Mouse (Mus musculus): Measurements from ENCODE around the gene Ciao1. TPM values are rescaled to one million over a fixed set of nuclear protein-coding genes. Genes with fewer than 3 reads are reported as not detected.
"Not testable (repeated sequence)": the region's sequence is repeated elsewhere in the genome, so short reads cannot be mapped to it uniquely, and the experiment has no call there.

Ciao1 gene
- polyA plus RNA-seq (2014; fragmentation: Nextera tagmentation; extraction: Ambion mirVana) = 58.8 and 72.2 TPM in 2 replicates

- ATAC-seq (ENCODE audit: insufficient read depth, low FRiP score, low TSS enrichment) (peak; percentile 98), DNase-seq (ENCODE audit: low spot score) (peak; percentile 100)
- WGBS = under 1% methylated on average over 53 of the region's 53 CpGs
- Histone ChIP-seq H3K27me3 (ENCODE audit: control insufficient read depth, insufficient read depth, low read length) (no peaks in the 10 kb centered on the region), H3K9ac (ENCODE audit: low read length) (peak within 1 kb of the TSS; percentile 80), H3K4me3 (ENCODE audit: low read depth, low read length) (peak within 1 kb of the TSS; percentile 74), H3K4me1 (ENCODE audit: control insufficient read depth, insufficient read depth, low read length) (0 out of 2 replicates have a peak, but pooled peaks cover 15% of the 10 kb centered on the region), H3K36me3 (ENCODE audit: control insufficient read depth, insufficient read depth, low read length) (peaks cover 8% of the 10 kb centered on the region; the same call in 1 of the 2 replicates), H3K9me3 (ENCODE audit: control insufficient read depth, low read length) (no peaks in the 10 kb centered on the region), H3K4me2 (ENCODE audit: low read depth) (peak within 1 kb of the TSS; percentile 99), H3K27ac (ENCODE audit: low read depth, low read length) (peak within 1 kb of the TSS; percentile 53; the same call in 1 of the 2 replicates)
Measured at GRCm38 (mm10) chr2:127247592-127248333, at the start of gene Ciao1, which contains the start of gene Tmem127. Gene Ciao1, minus strand, starts transcription at chr2:127247816. Gene Tmem127, plus strand, starts transcription at chr2:127247908.

DNA sequence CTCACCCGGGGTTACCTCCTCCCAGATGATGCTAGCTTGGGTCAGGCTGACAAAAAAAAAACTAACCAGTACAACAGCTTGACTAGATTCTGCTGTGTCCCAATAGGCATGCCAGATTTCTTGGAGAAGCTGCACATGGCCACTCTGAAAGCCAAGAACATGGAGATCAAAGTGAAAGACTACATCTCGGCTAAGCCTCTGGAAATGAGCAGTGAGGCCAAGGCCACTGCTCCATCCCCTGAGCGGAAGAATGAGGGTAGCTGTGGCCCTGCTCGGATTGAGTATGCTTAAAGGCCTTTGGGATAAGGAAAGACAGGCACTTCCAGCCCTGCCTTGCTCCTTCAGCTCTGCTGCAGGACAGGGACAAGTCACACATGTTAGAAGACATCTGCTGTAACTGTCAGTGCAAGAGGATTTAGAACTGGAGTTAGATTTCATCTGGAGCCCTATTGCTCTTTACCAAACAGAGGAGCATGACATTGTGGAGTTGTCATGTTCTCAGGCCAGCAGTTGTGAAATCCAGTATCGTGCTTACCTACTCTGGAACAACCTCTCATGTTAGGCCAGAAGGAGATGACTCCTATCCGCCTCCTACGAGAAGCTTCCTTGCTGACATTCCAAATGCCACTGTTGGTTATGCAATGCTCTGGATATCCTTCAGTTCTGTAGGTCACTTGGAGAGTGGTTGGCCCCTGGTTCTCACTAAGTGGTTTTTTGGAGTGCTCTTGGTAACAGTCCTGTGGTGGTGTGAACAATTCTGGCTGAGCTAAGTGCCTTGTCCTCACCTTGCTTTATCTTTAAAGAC, 49.6 kb upstream of the Ciao1 start:
- no peaks in the 10 kb centered on the region for H3K9me3 ChIP-seq (ENCODE audit: control insufficient read depth, low read length)
- no peak overlapping the region for H3K4me3 ChIP-seq (ENCODE audit: low read depth, low read length)
- no peak for ATAC-seq (ENCODE audit: insufficient read depth, low FRiP score, low TSS enrichment)
- no peak overlapping the region for H3K4me2 ChIP-seq (ENCODE audit: low read depth)
- H3K4me1 ChIP-seq (ENCODE audit: control insufficient read depth, insufficient read depth, low read length) = no peaks in the 10 kb centered on the region
- H3K36me3 ChIP-seq (ENCODE audit: control insufficient read depth, insufficient read depth, low read length) = peaks cover 8% of the 10 kb centered on the region
- WGBS = 95% methylated on average over 7 of the region's 7 CpGs
- no peak overlapping the region for H3K9ac ChIP-seq (ENCODE audit: low read length)
- no peak for DNase-seq (ENCODE audit: low spot score)
- no peak overlapping the region for H3K27ac ChIP-seq (ENCODE audit: low read depth, low read length)
- H3K27me3 ChIP-seq (ENCODE audit: control insufficient read depth, insufficient read depth, low read length) = no peaks in the 10 kb centered on the region

DNA sequence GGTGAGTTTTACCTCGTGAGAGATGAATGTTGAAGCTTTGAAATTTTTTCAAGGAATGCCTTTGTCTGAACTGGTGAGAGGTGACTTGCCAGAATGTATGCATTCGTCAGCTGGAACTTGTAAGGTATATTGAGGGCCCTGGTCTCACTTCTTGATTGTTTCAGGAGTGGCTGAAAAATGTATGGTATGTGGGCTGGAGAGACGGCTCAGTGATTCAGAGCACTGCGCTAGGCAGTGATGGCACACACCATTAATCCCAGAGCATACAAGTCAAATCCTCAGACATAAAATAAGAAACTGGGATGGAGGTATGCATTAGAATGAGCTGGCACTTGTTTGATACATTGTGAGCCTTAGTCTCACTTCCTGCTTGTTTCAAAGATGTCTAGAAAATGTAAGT, 44.6 kb upstream of the Ciao1 start:
- no peaks in the 10 kb centered on the region for H3K4me1 ChIP-seq (ENCODE audit: control insufficient read depth, insufficient read depth, low read length)
- H3K9me3 ChIP-seq (ENCODE audit: control insufficient read depth, low read length) = no peaks in the 10 kb centered on the region
- no peak overlapping the region for H3K27ac ChIP-seq (ENCODE audit: low read depth, low read length)
- peaks cover 9% of the 10 kb centered on the region for H3K36me3 ChIP-seq (ENCODE audit: control insufficient read depth, insufficient read depth, low read length)
- no peak for DNase-seq (ENCODE audit: low spot score)
- H3K27me3 ChIP-seq (ENCODE audit: control insufficient read depth, insufficient read depth, low read length) = no peaks in the 10 kb centered on the region
- ATAC-seq (ENCODE audit: insufficient read depth, low FRiP score, low TSS enrichment) = no peak
- no peak overlapping the region for H3K9ac ChIP-seq (ENCODE audit: low read length)
- no peak overlapping the region for H3K4me2 ChIP-seq (ENCODE audit: low read depth)
- WGBS = 86% methylated on average over 4 of the region's 4 CpGs
- H3K4me3 ChIP-seq (ENCODE audit: low read depth, low read length) = no peak overlapping the region

DNA sequence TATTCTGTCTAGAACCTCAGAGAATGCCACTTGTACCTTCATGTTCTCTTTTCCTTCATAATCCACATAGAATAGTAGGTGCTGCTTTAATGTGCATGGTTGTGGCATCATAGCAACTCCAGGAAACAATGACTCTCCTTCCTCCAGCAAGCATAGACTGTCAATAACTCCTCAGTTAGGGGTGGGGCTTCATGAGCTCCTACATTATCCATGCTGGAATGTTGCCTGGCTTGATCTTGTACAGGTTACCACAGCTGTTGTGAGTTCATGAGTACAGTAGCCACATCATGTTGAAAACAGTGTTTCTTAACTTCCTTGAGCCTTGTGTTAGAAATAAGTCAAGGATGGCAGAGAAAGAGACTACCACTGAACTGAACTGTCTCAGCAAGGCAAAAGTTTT, 30.5 kb upstream of the Ciao1 start:
- Histone ChIP-seq H3K9ac (ENCODE audit: low read length) (no peak overlapping the region), H3K27me3 (ENCODE audit: control insufficient read depth, insufficient read depth, low read length) (no peaks in the 10 kb centered on the region), H3K27ac (ENCODE audit: low read depth, low read length) (no peak overlapping the region), H3K4me3 (ENCODE audit: low read depth, low read length) (no peak overlapping the region), H3K9me3 (ENCODE audit: control insufficient read depth, low read length) (no peaks in the 10 kb centered on the region), H3K4me1 (ENCODE audit: control insufficient read depth, insufficient read depth, low read length) (no peaks in the 10 kb centered on the region), H3K36me3 (ENCODE audit: control insufficient read depth, insufficient read depth, low read length) (no peaks in the 10 kb centered on the region), H3K4me2 (ENCODE audit: low read depth) (no peak overlapping the region)
- DNase-seq (ENCODE audit: low spot score) (no peak), ATAC-seq (ENCODE audit: insufficient read depth, low FRiP score, low TSS enrichment) (no peak)

DNA sequence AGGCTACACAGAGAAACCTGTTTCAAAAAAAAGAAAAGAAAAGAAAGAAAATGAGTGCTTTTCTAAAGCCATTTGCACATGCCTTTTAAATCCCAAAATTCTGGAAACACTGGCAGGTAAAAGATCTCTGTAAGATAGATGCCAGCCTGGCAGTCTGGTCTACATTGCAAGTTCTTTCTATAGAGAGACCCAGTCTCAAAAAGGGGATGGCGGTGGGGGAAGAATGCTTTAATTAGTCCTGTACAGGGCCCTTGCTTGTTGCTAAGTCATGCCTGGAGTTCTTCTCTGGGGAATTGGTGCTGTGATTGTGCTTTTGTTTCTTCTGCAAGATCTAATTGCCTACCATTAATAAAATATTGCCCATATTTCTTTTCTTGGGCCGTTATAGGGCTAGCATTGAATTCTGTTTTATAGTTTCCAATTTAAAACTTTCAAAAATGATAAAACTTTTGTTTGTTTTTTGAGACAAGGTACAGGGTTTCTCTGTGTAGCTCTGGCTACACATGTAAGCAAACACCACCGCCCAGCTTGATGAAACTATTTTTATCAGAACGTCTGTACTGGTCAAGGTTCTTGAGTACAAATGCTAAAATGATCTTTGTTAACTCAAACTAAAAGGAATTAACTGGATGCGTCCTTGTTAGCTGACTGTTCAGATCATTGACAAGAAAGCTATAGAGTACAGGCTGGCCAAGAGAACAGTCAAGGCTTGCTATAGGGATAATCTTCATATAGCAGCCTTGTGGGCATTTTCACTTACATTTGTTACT, 28.1 kb upstream of the Ciao1 start:
- Histone ChIP-seq H3K9ac (ENCODE audit: low read length) (no peak overlapping the region), H3K4me3 (ENCODE audit: low read depth, low read length) (no peak overlapping the region), H3K4me2 (ENCODE audit: low read depth) (no peak overlapping the region), H3K9me3 (ENCODE audit: control insufficient read depth, low read length) (no peaks in the 10 kb centered on the region), H3K27ac (ENCODE audit: low read depth, low read length) (no peak overlapping the region), H3K36me3 (ENCODE audit: control insufficient read depth, insufficient read depth, low read length) (no peaks in the 10 kb centered on the region), H3K4me1 (ENCODE audit: control insufficient read depth, insufficient read depth, low read length) (no peaks in the 10 kb centered on the region), H3K27me3 (ENCODE audit: control insufficient read depth, insufficient read depth, low read length) (no peaks in the 10 kb centered on the region)
- ATAC-seq (ENCODE audit: insufficient read depth, low FRiP score, low TSS enrichment) (no peak), DNase-seq (ENCODE audit: low spot score) (no peak)
- 88% methylated on average over 5 of the region's 5 CpGs for WGBS

DNA sequence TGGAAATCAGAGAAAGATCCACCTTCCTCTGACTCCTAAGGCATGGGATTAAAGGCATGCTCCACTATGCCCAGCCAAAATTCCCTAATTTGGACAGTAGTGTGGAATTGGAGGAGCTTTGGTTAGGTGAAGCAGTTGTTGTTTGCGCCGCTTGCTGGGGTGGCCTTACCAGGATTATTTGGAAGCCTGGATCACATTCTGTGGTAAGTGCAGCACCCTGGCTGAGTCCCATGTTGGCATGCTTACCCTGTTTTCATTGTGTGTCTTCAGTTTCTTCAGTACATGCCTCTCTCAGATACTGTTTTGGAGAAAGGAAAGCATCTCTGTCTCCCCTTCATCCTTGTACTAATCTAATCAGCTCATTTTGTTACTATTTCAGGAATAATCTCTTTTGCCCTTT, 27.0 kb upstream of the Ciao1 start:
- no peaks in the 10 kb centered on the region for H3K27me3 ChIP-seq (ENCODE audit: control insufficient read depth, insufficient read depth, low read length)
- H3K4me3 ChIP-seq (ENCODE audit: low read depth, low read length) = no peak overlapping the region
- H3K27ac ChIP-seq (ENCODE audit: low read depth, low read length) = no peak overlapping the region
- no peaks in the 10 kb centered on the region for H3K4me1 ChIP-seq (ENCODE audit: control insufficient read depth, insufficient read depth, low read length)
- ATAC-seq (ENCODE audit: insufficient read depth, low FRiP score, low TSS enrichment) (no peak), DNase-seq (ENCODE audit: low spot score) (no peak)
- no peak overlapping the region for H3K9ac ChIP-seq (ENCODE audit: low read length)
- no peaks in the 10 kb centered on the region for H3K36me3 ChIP-seq (ENCODE audit: control insufficient read depth, insufficient read depth, low read length)
- 93% methylated on average over 2 of the region's 2 CpGs for WGBS
- no peaks in the 10 kb centered on the region for H3K9me3 ChIP-seq (ENCODE audit: control insufficient read depth, low read length)
- H3K4me2 ChIP-seq (ENCODE audit: low read depth) = no peak overlapping the region

- DNase-seq (ENCODE audit: low spot score) (no peak), ATAC-seq (ENCODE audit: insufficient read depth, low FRiP score, low TSS enrichment) (no peak)
- H3K36me3 ChIP-seq (ENCODE audit: control insufficient read depth, insufficient read depth, low read length) = no peaks in the 10 kb centered on the region
- 91% methylated on average over 3 of the region's 3 CpGs for WGBS
- H3K9me3 ChIP-seq (ENCODE audit: control insufficient read depth, low read length) = no peaks in the 10 kb centered on the region
- no peak overlapping the region for H3K27ac ChIP-seq (ENCODE audit: low read depth, low read length)
- H3K4me3 ChIP-seq (ENCODE audit: low read depth, low read length) = no peak overlapping the region
- H3K9ac ChIP-seq (ENCODE audit: low read length) = no peak overlapping the region
- no peaks in the 10 kb centered on the region for H3K27me3 ChIP-seq (ENCODE audit: control insufficient read depth, insufficient read depth, low read length)
- no peaks in the 10 kb centered on the region for H3K4me1 ChIP-seq (ENCODE audit: control insufficient read depth, insufficient read depth, low read length)
- H3K4me2 ChIP-seq (ENCODE audit: low read depth) = no peak overlapping the region
Measured at GRCm38 (mm10) chr2:127272806-127273205, 25.2 kb upstream of the Ciao1 start.

DNA sequence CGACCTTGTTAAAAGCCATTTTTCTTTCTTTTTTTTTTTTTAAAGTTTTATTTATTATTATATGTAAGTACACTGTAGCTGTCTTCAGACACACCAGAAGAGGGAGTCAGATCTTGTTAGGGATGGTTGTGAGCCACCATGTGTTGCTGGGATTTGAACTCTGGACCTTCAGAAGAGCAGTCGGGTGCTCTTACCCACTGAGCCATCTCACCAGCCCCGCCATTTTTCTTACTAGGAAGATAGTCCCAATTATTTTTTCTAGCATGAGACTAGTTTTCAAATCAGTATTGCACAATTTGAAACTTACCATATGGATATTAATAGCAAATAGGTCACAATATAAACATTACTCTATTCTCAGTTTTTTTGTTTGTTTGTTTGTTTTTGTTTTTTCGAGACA, 24.4 kb upstream of the Ciao1 start:
- H3K27ac ChIP-seq (ENCODE audit: low read depth, low read length); H3K9ac ChIP-seq (ENCODE audit: low read length); H3K27me3 ChIP-seq (ENCODE audit: control insufficient read depth, insufficient read depth, low read length); H3K4me3 ChIP-seq (ENCODE audit: low read depth, low read length); H3K4me2 ChIP-seq (ENCODE audit: low read depth); H3K36me3 ChIP-seq (ENCODE audit: control insufficient read depth, insufficient read depth, low read length); H3K9me3 ChIP-seq (ENCODE audit: control insufficient read depth, low read length); ATAC-seq (ENCODE audit: insufficient read depth, low FRiP score, low TSS enrichment); H3K4me1 ChIP-seq (ENCODE audit: control insufficient read depth, insufficient read depth, low read length); DNase-seq (ENCODE audit: low spot score): not testable (repeated sequence)
- WGBS = 94% methylated on average over 4 of the region's 4 CpGs
